Mouse (Mus musculus): ENCODE results near the gene Bms1. TPM values are rescaled to one million over a fixed set of nuclear protein-coding genes. Genes with fewer than 3 reads are reported as not detected.

Gene Bms1
- 27.7 and 27.9 TPM in 2 replicates for polyA plus RNA-seq (2015; fragmentation: Nextera tagmentation; extraction: Ambion mirVana)

- Histone ChIP-seq H3K9ac (replicated peaks) (peak within 1 kb of the TSS; percentile 88), H3K4me2 (replicated peaks) (peak within 1 kb of the TSS; percentile 63), H3K9me3 (no peaks in the 10 kb centered on the region), H3K36me3 (peaks cover 27% of the 10 kb centered on the region), H3K4me1 (replicated peaks) (peaks cover 15% of the 10 kb centered on the region), H3K27ac (peak within 1 kb of the TSS; percentile 90), H3K27me3 (no peaks in the 10 kb centered on the region), H3K4me3 (replicated peaks) (peak within 1 kb of the TSS; percentile 96)
- under 1% methylated on average over 67 of the region's 67 CpGs for WGBS
- peak; percentile 98 for ATAC-seq
These were observed at the start of gene Bms1 for GRCm38 (mm10) chr6:118419050-118419920. Gene Bms1, minus strand, starts transcription at chr6:118419474.

- H3K27me3 ChIP-seq = peaks cover 11% of the 10 kb centered on the region
- no peaks in the 10 kb centered on the region for H3K9me3 ChIP-seq
- H3K36me3 ChIP-seq = peaks cover 38% of the 10 kb centered on the region
- no peak overlapping the region for H3K4me3 ChIP-seq (replicated peaks)
- 83% methylated on average over 15 of the region's 15 CpGs for WGBS
- no peak for ATAC-seq
- no peak overlapping the region for H3K4me2 ChIP-seq (replicated peaks)
- H3K4me1 ChIP-seq (replicated peaks) = no peaks in the 10 kb centered on the region
- no peak overlapping the region for H3K27ac ChIP-seq
- no peak overlapping the region for H3K9ac ChIP-seq (replicated peaks)
These were observed 42.9 kb upstream of the Bms1 start for GRCm38 (mm10) chr6:118462069-118462705.

- no peak overlapping the region for H3K4me2 ChIP-seq (replicated peaks)
- no peak overlapping the region for H3K27ac ChIP-seq
- no peak overlapping the region for H3K4me3 ChIP-seq (replicated peaks)
- 0 out of 2 replicates have a peak, but pooled peaks cover 8% of the 10 kb centered on the region for H3K36me3 ChIP-seq
- H3K27me3 ChIP-seq = 0 out of 2 replicates have a peak, but pooled peaks cover 3% of the 10 kb centered on the region
- WGBS = 95% methylated on average over 1 of the region's 1 CpGs
- no peaks in the 10 kb centered on the region for H3K9me3 ChIP-seq
- no peak for ATAC-seq
- H3K4me1 ChIP-seq (replicated peaks) = peaks cover 22% of the 10 kb centered on the region
- no peak overlapping the region for H3K9ac ChIP-seq (replicated peaks)
These were observed 38.5 kb upstream of the Bms1 start for GRCm38 (mm10) chr6:118457726-118458125.

GRCm38 (mm10) chr6:118455042-118455631, 35.9 kb upstream of the Bms1 start, which contains the start of gene Zfp248:
Gene Zfp248, minus strand, starts transcription at chr6:118455528.
- peak within 1 kb of the TSS; percentile 85 for H3K9ac ChIP-seq (replicated peaks)
- H3K9me3 ChIP-seq = no peaks in the 10 kb centered on the region
- H3K4me1 ChIP-seq (replicated peaks) = peaks cover 23% of the 10 kb centered on the region
- H3K36me3 ChIP-seq = peaks cover 10% of the 10 kb centered on the region; the same call in 1 of the 2 replicates
- H3K27ac ChIP-seq = peak within 1 kb of the TSS; percentile 97
- peak; percentile 99 for ATAC-seq
- peak within 1 kb of the TSS; percentile 70 for H3K4me3 ChIP-seq (replicated peaks)
- WGBS = under 1% methylated on average over 43 of the region's 43 CpGs
- peak within 1 kb of the TSS; percentile 67 for H3K4me2 ChIP-seq (replicated peaks)
- no peaks in the 10 kb centered on the region for H3K27me3 ChIP-seq

- H3K27me3 ChIP-seq = no peaks in the 10 kb centered on the region
- H3K4me3 ChIP-seq (replicated peaks) = peak overlapping the region; percentile 70
- peaks cover 10% of the 10 kb centered on the region; the same call in 1 of the 2 replicates for H3K36me3 ChIP-seq
- H3K4me2 ChIP-seq (replicated peaks) = peak overlapping the region; percentile 67
- peak overlapping the region; percentile 97 for H3K27ac ChIP-seq
- peak overlapping the region; percentile 85 for H3K9ac ChIP-seq (replicated peaks)
- WGBS = 44% methylated on average over 8 of the region's 8 CpGs
- peaks cover 23% of the 10 kb centered on the region for H3K4me1 ChIP-seq (replicated peaks)
- ATAC-seq = peak; percentile 1; the same call in 1 of the 2 replicates
- H3K9me3 ChIP-seq = no peaks in the 10 kb centered on the region
These were observed 35.2 kb upstream of the Bms1 start for GRCm38 (mm10) chr6:118454452-118454851.

GRCm38 (mm10) chr6:118431502-118431901, 12.2 kb upstream of the Bms1 start:
- ATAC-seq = no peak
- no peak overlapping the region for H3K4me3 ChIP-seq (replicated peaks)
- H3K9ac ChIP-seq (replicated peaks) = no peak overlapping the region
- H3K36me3 ChIP-seq = peaks cover 52% of the 10 kb centered on the region
- peaks cover 13% of the 10 kb centered on the region; the same call in 1 of the 2 replicates for H3K9me3 ChIP-seq
- H3K4me2 ChIP-seq (replicated peaks) = no peak overlapping the region
- WGBS = 83% methylated on average over 4 of the region's 4 CpGs
- no peak overlapping the region for H3K27ac ChIP-seq
- H3K27me3 ChIP-seq = no peaks in the 10 kb centered on the region
- H3K4me1 ChIP-seq (replicated peaks) = no peaks in the 10 kb centered on the region

GRCm38 (mm10) chr6:118426666-118427065, 7.4 kb upstream of the Bms1 start:
- ATAC-seq = no peak

GRCm38 (mm10) chr6:118410428-118410827, 8.8 kb downstream of the Bms1 start:
- no peak overlapping the region for H3K27ac ChIP-seq
- H3K9ac ChIP-seq (replicated peaks) = no peak overlapping the region
- H3K4me1 ChIP-seq (replicated peaks) = no peaks in the 10 kb centered on the region
- 82% methylated on average over 1 of the region's 1 CpGs for WGBS
- H3K27me3 ChIP-seq = no peaks in the 10 kb centered on the region
- no peak for ATAC-seq
- no peak overlapping the region for H3K4me3 ChIP-seq (replicated peaks)
- H3K4me2 ChIP-seq (replicated peaks) = no peak overlapping the region
- H3K36me3 ChIP-seq = peaks cover 82% of the 10 kb centered on the region
- no peaks in the 10 kb centered on the region for H3K9me3 ChIP-seq

More at GRCm38 (mm10) chr6:118426666-118427065, 7.4 kb upstream of the Bms1 start:
- no peak overlapping the region for H3K27ac ChIP-seq
- no peaks in the 10 kb centered on the region for H3K27me3 ChIP-seq
- 94% methylated on average over 1 of the region's 1 CpGs for WGBS
- no peak overlapping the region for H3K9ac ChIP-seq (replicated peaks)
- H3K4me2 ChIP-seq (replicated peaks) = no peak overlapping the region
- no peak overlapping the region for H3K4me3 ChIP-seq (replicated peaks)
- no peaks in the 10 kb centered on the region for H3K4me1 ChIP-seq (replicated peaks)
- H3K9me3 ChIP-seq = peaks cover 13% of the 10 kb centered on the region; the same call in 1 of the 2 replicates
- H3K36me3 ChIP-seq = peaks cover 45% of the 10 kb centered on the region

GRCm38 (mm10) chr6:118408510-118408909, 10.8 kb downstream of the Bms1 start:
- no peak for ATAC-seq
- peaks cover 84% of the 10 kb centered on the region for H3K36me3 ChIP-seq
- WGBS = 93% methylated on average over 5 of the region's 5 CpGs

GRCm38 (mm10) chr6:118406421-118406820, 12.9 kb downstream of the Bms1 start:
- Histone ChIP-seq H3K4me3 (replicated peaks) (no peak overlapping the region), H3K4me1 (replicated peaks) (no peaks in the 10 kb centered on the region), H3K27me3 (no peaks in the 10 kb centered on the region), H3K9me3 (no peaks in the 10 kb centered on the region), H3K9ac (replicated peaks) (no peak overlapping the region), H3K27ac (no peak overlapping the region), H3K4me2 (replicated peaks) (no peak overlapping the region), H3K36me3 (peaks cover 80% of the 10 kb centered on the region)
- ATAC-seq = no peak
- WGBS = 85% methylated on average over 4 of the region's 4 CpGs

More at GRCm38 (mm10) chr6:118408510-118408909, 10.8 kb downstream of the Bms1 start:
- Histone ChIP-seq H3K9me3 (no peaks in the 10 kb centered on the region), H3K9ac (replicated peaks) (no peak overlapping the region), H3K27me3 (no peaks in the 10 kb centered on the region), H3K4me1 (replicated peaks) (no peaks in the 10 kb centered on the region), H3K27ac (no peak overlapping the region), H3K4me3 (replicated peaks) (no peak overlapping the region), H3K4me2 (replicated peaks) (no peak overlapping the region)

- H3K36me3 ChIP-seq = peaks cover 72% of the 10 kb centered on the region
- H3K27me3 ChIP-seq = no peaks in the 10 kb centered on the region
- no peak overlapping the region for H3K9ac ChIP-seq (replicated peaks)
- no peak overlapping the region for H3K4me3 ChIP-seq (replicated peaks)
- no peak for ATAC-seq
- H3K27ac ChIP-seq = no peak overlapping the region
- H3K4me1 ChIP-seq (replicated peaks) = no peaks in the 10 kb centered on the region
- H3K9me3 ChIP-seq = no peaks in the 10 kb centered on the region
- no peak overlapping the region for H3K4me2 ChIP-seq (replicated peaks)
These were observed 28.5 kb downstream of the Bms1 start for GRCm38 (mm10) chr6:118390746-118391145.

GRCm38 (mm10) chr6:118385962-118386361, 33.3 kb downstream of the Bms1 start:
- ATAC-seq = no peak
- Histone ChIP-seq H3K9ac (replicated peaks) (no peak overlapping the region), H3K4me1 (replicated peaks) (no peaks in the 10 kb centered on the region), H3K36me3 (peaks cover 56% of the 10 kb centered on the region), H3K27me3 (no peaks in the 10 kb centered on the region), H3K27ac (no peak overlapping the region), H3K4me2 (replicated peaks) (no peak overlapping the region), H3K4me3 (replicated peaks) (no peak overlapping the region), H3K9me3 (no peaks in the 10 kb centered on the region)
- 93% methylated on average over 3 of the region's 3 CpGs for WGBS
